Mouse (Mus musculus): ENCODE results near the gene Gins3. TPM values are rescaled to one million over a fixed set of nuclear protein-coding genes. Genes with fewer than 3 reads are reported as not detected.

Gins3 gene
- total and polyA plus RNA-seq, 2 experiments from 2014 or later, result 4.3 to 4.4 TPM

DNA sequence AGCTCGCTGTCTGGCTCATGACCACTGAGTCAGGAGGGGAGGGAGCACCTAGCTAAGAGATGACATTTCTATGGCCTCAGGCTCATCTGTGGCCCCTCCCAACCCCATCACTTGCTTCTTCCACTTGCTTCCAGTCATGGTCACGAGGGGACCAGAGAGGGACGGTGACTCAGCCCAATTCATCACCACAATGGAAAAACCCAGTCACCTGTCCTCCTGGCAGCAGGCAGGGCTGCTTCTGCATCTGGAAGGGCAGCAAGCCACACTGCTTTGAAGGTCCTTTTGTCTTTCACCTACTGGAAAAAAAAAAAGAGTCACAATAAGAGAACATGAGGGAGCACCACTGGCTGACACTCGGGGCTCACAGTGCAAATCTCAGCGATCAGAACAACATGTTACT, 39.6 kb downstream of the Gins3 start:
- no peaks in the 10 kb centered on the region for H3K36me3 ChIP-seq (ENCODE audit: insufficient read depth)

DNA sequence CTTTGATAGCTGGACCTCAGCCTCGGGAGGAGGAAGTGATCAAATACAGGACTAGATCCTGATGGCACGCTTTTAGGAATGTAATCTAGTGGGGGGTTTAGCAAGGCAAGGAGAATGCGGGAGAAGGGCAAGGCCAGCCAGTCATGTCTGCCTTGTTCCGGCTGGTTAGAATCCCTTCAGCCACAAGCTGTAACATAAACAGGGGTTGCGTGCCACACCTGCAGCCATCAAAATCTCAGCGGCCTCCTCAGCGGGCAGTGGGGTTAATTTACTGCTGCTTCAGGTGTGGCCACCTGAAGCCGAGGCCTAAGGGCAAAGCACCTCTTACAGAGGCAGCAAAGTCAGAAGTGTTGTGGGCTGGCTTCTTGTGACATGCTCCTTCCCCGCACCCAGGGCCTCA, 43.4 kb downstream of the Gins3 start, which contains the start of gene Ndrg4:
Gene Ndrg4 (plus strand): TSS at position 350 of the 400 bp plus-strand sequence.
- TF ChIP-seq CTCF (IDR thresholded peaks at IDR 0.05; ENCODE audit: low read depth), result no peak
- H3K27ac ChIP-seq (ENCODE audit: low read depth, low read length), result peak within 1 kb of the TSS; percentile 85
- ATAC-seq (no peak), DNase-seq (no peak)
- H3K4me2 ChIP-seq (ENCODE audit: low read depth), result peak within 1 kb of the TSS; percentile 74
- peak within 1 kb of the TSS; percentile 70 for H3K4me3 ChIP-seq (ENCODE audit: low read depth, low read length)
- H3K27me3 ChIP-seq (ENCODE audit: insufficient read depth, low read length), result no peaks in the 10 kb centered on the region
- no peaks in the 10 kb centered on the region for H3K9me3 ChIP-seq (ENCODE audit: low read length)
- H3K36me3 ChIP-seq (ENCODE audit: insufficient read depth), result no peaks in the 10 kb centered on the region
- no peaks in the 10 kb centered on the region for H3K4me1 ChIP-seq (ENCODE audit: insufficient read depth)
- 54% methylated on average over 9 of the region's 9 CpGs for WGBS
- peak within 1 kb of the TSS; percentile 92 for H3K9ac ChIP-seq

More for the DNA sequence above, 39.6 kb downstream of the Gins3 start:
- H3K9ac ChIP-seq, result no peak overlapping the region
- no peak overlapping the region for H3K27ac ChIP-seq (ENCODE audit: low read depth, low read length)
- no peaks in the 10 kb centered on the region for H3K27me3 ChIP-seq (ENCODE audit: insufficient read depth, low read length)
- no peaks in the 10 kb centered on the region for H3K9me3 ChIP-seq (ENCODE audit: low read length)
- 79% methylated on average over 5 of the region's 5 CpGs for WGBS
- ATAC-seq, result no peak
- no peak for TF ChIP-seq CTCF (IDR thresholded peaks at IDR 0.05; ENCODE audit: low read depth)
- H3K4me2 ChIP-seq (ENCODE audit: low read depth), result no peak overlapping the region
- no peaks in the 10 kb centered on the region for H3K4me1 ChIP-seq (ENCODE audit: insufficient read depth)
- H3K4me3 ChIP-seq (ENCODE audit: low read depth, low read length), result no peak overlapping the region
- DNase-seq, result no peak

DNA sequence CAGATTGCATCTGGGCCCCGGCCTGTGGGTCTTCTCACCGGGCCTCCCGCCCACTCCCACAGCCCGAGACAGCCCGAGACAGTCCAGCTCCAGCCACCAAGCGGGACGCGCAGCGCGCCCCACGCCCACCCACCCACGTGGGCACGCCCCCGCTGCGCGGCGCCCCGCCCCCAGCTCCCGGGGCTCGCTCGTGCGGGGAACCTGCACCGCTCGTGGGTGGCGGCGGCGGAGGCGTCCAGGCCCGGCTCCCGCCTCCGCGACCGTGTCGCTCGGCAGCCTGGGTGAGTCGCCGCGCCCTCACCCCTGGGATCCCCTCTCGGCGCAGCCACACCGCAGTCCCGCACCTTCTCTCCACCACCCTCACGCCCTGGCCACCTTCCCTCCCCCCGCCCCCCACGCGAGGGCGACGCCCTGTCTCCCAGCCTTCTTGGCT, 44.4 kb downstream of the Gins3 start:
- Histone ChIP-seq H3K36me3 (ENCODE audit: insufficient read depth) (no peaks in the 10 kb centered on the region), H3K9ac (peak overlapping the region; percentile 92), H3K27ac (ENCODE audit: low read depth, low read length) (peak overlapping the region; percentile 85), H3K4me1 (ENCODE audit: insufficient read depth) (no peaks in the 10 kb centered on the region), H3K4me3 (ENCODE audit: low read depth, low read length) (peak overlapping the region; percentile 70), H3K4me2 (ENCODE audit: low read depth) (peak overlapping the region; percentile 74), H3K9me3 (ENCODE audit: low read length) (no peaks in the 10 kb centered on the region), H3K27me3 (ENCODE audit: insufficient read depth, low read length) (no peaks in the 10 kb centered on the region)
- no peak for TF ChIP-seq CTCF (IDR thresholded peaks at IDR 0.05; ENCODE audit: low read depth)
- 7% methylated on average over 31 of the region's 48 CpGs for WGBS
- DNase-seq (peak; percentile 78), ATAC-seq (peak; percentile 70)

DNA sequence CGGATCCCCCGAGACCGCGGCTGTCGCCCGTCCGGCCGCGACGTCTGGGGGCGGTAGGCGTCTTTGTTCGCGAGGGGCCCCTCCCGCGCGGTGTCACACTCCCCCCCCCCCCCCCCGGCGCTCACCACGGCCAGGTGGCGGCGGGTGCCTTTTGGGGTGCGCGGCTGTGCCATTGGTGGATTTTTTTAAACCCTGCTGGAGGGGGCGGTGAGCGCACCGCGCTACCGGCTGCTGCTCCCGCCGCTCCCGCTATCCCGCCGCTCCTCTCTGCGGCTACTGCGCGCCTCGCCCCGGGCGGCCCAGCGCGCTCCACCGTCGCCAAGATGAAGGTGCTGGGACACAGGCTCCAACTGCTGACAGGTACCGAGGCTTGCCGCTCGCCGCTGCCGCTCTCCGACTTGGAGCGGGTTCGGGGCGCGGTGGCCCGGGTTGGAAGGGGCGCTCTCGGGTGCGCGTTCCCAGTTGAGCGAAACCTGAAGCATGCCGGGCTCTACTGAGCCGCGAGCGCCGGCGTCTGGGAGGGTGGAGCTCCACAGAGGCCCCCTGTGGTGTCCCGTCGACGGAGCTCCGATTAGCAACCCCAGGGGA, 44.9 kb downstream of the Gins3 start:
- Histone ChIP-seq H3K4me1 (ENCODE audit: insufficient read depth) (no peaks in the 10 kb centered on the region), H3K9me3 (ENCODE audit: low read length) (no peaks in the 10 kb centered on the region), H3K9ac (peak overlapping the region; percentile 92), H3K4me3 (ENCODE audit: low read depth, low read length) (peak overlapping the region; percentile 70), H3K27ac (ENCODE audit: low read depth, low read length) (peak overlapping the region; percentile 85), H3K27me3 (ENCODE audit: insufficient read depth, low read length) (no peaks in the 10 kb centered on the region), H3K36me3 (ENCODE audit: insufficient read depth) (no peaks in the 10 kb centered on the region), H3K4me2 (ENCODE audit: low read depth) (peak overlapping the region; percentile 74)
- TF ChIP-seq CTCF (IDR thresholded peaks at IDR 0.05; ENCODE audit: low read depth), result 0 out of 2 replicates have a peak, but pooled peaks have one; percentile 1
- WGBS, result under 1% methylated on average over 59 of the region's 70 CpGs
- ATAC-seq (peak; percentile 90), DNase-seq (peak; percentile 80)

DNA sequence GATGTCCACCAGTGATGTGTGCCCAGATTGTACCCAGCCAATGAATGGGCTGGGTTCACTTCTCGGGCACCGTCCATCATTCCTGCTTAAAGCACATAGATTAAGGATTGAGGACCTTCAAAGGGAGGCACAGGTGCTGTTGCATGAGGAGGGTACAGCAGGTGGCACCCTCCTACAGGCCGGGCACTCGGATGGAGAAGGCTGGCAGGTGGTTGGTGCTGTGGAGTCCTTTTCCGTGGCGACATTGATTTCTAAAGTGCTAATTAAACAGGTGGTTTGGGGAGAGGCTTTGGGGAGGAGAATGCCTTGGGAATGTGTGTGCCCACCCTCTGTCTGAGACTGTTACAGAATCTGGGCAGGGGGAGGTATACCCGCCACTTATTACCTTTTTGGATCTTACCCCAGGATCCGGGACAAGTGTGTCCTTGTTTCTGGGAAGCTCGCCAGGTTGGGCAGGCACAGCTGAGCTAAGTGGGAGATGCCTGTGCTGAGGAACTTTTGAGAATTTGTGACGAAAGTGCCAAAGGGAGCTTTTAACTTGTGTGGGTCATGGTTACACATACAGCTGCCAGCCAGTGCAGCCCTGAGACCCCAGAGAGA, 54.9 kb downstream of the Gins3 start:
- H3K9me3 ChIP-seq (ENCODE audit: low read length), result no peaks in the 10 kb centered on the region
- no peak overlapping the region for H3K9ac ChIP-seq
- no peak overlapping the region for H3K4me2 ChIP-seq (ENCODE audit: low read depth)
- H3K36me3 ChIP-seq (ENCODE audit: insufficient read depth), result no peaks in the 10 kb centered on the region
- 35% methylated on average over 10 of the region's 10 CpGs for WGBS
- ATAC-seq (peak; percentile 68), DNase-seq (peak; percentile 57)
- no peaks in the 10 kb centered on the region for H3K4me1 ChIP-seq (ENCODE audit: insufficient read depth)
- no peak for TF ChIP-seq CTCF (IDR thresholded peaks at IDR 0.05; ENCODE audit: low read depth)
- H3K4me3 ChIP-seq (ENCODE audit: low read depth, low read length), result no peak overlapping the region
- H3K27me3 ChIP-seq (ENCODE audit: insufficient read depth, low read length), result no peaks in the 10 kb centered on the region
- no peak overlapping the region for H3K27ac ChIP-seq (ENCODE audit: low read depth, low read length)

DNA sequence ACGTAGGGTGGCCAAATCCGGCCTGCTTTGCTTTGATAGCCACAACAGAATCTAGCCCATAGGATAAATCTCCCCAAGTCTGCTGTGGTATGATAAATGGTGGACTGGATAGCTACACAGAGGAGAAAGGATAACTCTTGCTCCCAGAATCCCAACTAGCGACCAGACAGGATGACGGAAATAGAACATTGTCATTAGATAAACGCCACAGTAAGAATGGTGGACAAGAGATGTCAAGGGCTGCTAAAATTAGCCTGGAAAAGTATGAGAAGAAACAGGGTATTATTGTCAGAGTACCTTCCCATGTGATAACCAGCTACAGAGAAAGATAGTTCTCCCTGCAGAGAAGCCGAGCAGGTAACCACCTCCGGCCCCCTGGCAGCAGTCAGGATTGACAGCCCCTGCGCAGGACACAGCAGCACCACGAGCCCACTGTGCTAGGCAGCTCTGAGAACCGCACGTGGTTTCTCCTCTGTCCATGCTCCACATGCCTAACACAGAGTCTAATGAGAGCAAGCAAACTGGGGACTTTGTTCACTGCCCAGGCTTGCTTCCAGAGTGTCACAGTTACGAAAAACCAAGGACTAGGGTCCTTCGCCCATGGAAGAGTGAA, 57.8 kb downstream of the Gins3 start:
- TF ChIP-seq CTCF (IDR thresholded peaks at IDR 0.05; ENCODE audit: low read depth), result no peak
- Histone ChIP-seq H3K4me3 (ENCODE audit: low read depth, low read length) (no peak overlapping the region), H3K4me2 (ENCODE audit: low read depth) (no peak overlapping the region), H3K4me1 (ENCODE audit: insufficient read depth) (peaks cover 4% of the 10 kb centered on the region; the same call in 1 of the 2 replicates), H3K27me3 (ENCODE audit: insufficient read depth, low read length) (no peaks in the 10 kb centered on the region), H3K36me3 (ENCODE audit: insufficient read depth) (no peaks in the 10 kb centered on the region), H3K9ac (no peak overlapping the region), H3K27ac (ENCODE audit: low read depth, low read length) (no peak overlapping the region), H3K9me3 (ENCODE audit: low read length) (no peaks in the 10 kb centered on the region)
- ATAC-seq (no peak), DNase-seq (no peak)
- WGBS, result 83% methylated on average over 13 of the region's 13 CpGs

DNA sequence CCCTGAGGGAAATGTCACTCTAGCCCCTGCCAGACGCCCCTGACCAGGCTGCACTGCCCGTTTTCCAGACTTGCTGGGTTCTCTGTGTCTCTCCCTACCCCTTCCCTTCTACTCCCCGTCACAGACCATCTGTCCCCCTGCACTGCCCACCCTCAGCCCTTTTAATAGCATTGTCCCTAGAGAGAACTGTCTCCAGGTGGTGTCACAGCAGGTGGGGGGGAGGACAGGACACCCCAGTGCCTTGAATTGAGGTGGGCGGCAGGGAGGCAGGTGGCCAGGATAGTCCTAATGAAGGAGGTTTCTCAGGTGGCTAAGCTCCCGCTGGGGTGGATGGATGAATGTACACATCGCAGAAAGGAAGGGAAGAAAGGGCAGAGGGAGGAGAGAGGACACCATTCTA, 61.4 kb downstream of the Gins3 start:
- no peak overlapping the region for H3K4me3 ChIP-seq (ENCODE audit: low read depth, low read length)
- no peaks in the 10 kb centered on the region for H3K9me3 ChIP-seq (ENCODE audit: low read length)
- peak overlapping the region; percentile 29; the same call in 1 of the 2 replicates for H3K27ac ChIP-seq (ENCODE audit: low read depth, low read length)
- TF ChIP-seq CTCF (IDR thresholded peaks at IDR 0.05; ENCODE audit: low read depth), result no peak
- peak overlapping the region; percentile 15; the same call in 1 of the 2 replicates for H3K4me2 ChIP-seq (ENCODE audit: low read depth)
- H3K36me3 ChIP-seq (ENCODE audit: insufficient read depth), result no peaks in the 10 kb centered on the region
- peaks cover 6% of the 10 kb centered on the region for H3K4me1 ChIP-seq (ENCODE audit: insufficient read depth)
- no peak for ATAC-seq
- H3K9ac ChIP-seq, result peak overlapping the region; percentile 14; the same call in 1 of the 2 replicates
- no peaks in the 10 kb centered on the region for H3K27me3 ChIP-seq (ENCODE audit: insufficient read depth, low read length)
- WGBS, result 14% methylated on average over 6 of the region's 6 CpGs
- DNase-seq, result no peak

Other genes with a start within 250 kb of the Gins3 start
- 88.8 and 94.2 TPM in 2 replicates for gene Cfap20, start 198.6 kb upstream of the Gins3 start, total RNA-seq (2014; rRNA removed)
- 106 and 125 TPM in 2 replicates for gene Cfap20, start 198.6 kb upstream of the Gins3 start, polyA plus RNA-seq (2015; fragmentation: Nextera tagmentation; extraction: Ambion mirVana)
- 26.7 TPM in 2 replicates for gene Csnk2a2, start 143.4 kb upstream of the Gins3 start, total RNA-seq (2014; rRNA removed)
- gene Csnk2a2, start 143.4 kb upstream of the Gins3 start, polyA plus RNA-seq (2015; fragmentation: Nextera tagmentation; extraction: Ambion mirVana), result 7.7 and 9.9 TPM in 2 replicates
- 3.4 and 3.7 TPM in 2 replicates for gene Ccdc113, start 99.4 kb upstream of the Gins3 start, total RNA-seq (2014; rRNA removed)
- 3.3 and 5.3 TPM in 2 replicates for gene Ccdc113, start 99.4 kb upstream of the Gins3 start, polyA plus RNA-seq (2015; fragmentation: Nextera tagmentation; extraction: Ambion mirVana)
- 0.38 TPM in 1 of 2 replicates, not detected in the other for gene Prss54, start 57.1 kb upstream of the Gins3 start, total RNA-seq (2014; rRNA removed)
- not detected in 2 replicates for gene Prss54, start 57.1 kb upstream of the Gins3 start, polyA plus RNA-seq (2015; fragmentation: Nextera tagmentation; extraction: Ambion mirVana)
- 549 and 619 TPM in 2 replicates for gene Ndrg4, start 43.5 kb downstream of the Gins3 start, total RNA-seq (2014; rRNA removed)
- 428 and 484 TPM in 2 replicates for gene Ndrg4, start 43.5 kb downstream of the Gins3 start, polyA plus RNA-seq (2015; fragmentation: Nextera tagmentation; extraction: Ambion mirVana)
- gene Setd6, start 82.4 kb downstream of the Gins3 start, total RNA-seq (2014; rRNA removed), result 24.9 and 29.8 TPM in 2 replicates
- gene Setd6, start 82.4 kb downstream of the Gins3 start, polyA plus RNA-seq (2015; fragmentation: Nextera tagmentation; extraction: Ambion mirVana), result 37.1 and 40.0 TPM in 2 replicates
- gene Cnot1, start 174.0 kb downstream of the Gins3 start, total RNA-seq (2014; rRNA removed), result 132 and 143 TPM in 2 replicates
- 19.0 and 25.0 TPM in 2 replicates for gene Cnot1, start 174.0 kb downstream of the Gins3 start, polyA plus RNA-seq (2015; fragmentation: Nextera tagmentation; extraction: Ambion mirVana)
- 67.4 and 77.0 TPM in 2 replicates for gene Sap18b, start 191.9 kb downstream of the Gins3 start, total RNA-seq (2014; rRNA removed)
- 305 and 352 TPM in 2 replicates for gene Sap18b, start 191.9 kb downstream of the Gins3 start, polyA plus RNA-seq (2015; fragmentation: Nextera tagmentation; extraction: Ambion mirVana)
- gene Slc38a7, start 220.1 kb downstream of the Gins3 start, total RNA-seq (2014; rRNA removed), result 37.9 and 50.4 TPM in 2 replicates
- 24.6 and 28.5 TPM in 2 replicates for gene Slc38a7, start 220.1 kb downstream of the Gins3 start, polyA plus RNA-seq (2015; fragmentation: Nextera tagmentation; extraction: Ambion mirVana)

All from forebrain, postnatal 0 days (tissue).